Mouse (Mus musculus): ENCODE measurements around the gene Kcp. TPM values are rescaled to one million over a fixed set of nuclear protein-coding genes. Genes with fewer than 3 reads are reported as not detected.

The Kcp gene
- polyA plus RNA-seq, 1 experiment: 0.35 TPM

DNA sequence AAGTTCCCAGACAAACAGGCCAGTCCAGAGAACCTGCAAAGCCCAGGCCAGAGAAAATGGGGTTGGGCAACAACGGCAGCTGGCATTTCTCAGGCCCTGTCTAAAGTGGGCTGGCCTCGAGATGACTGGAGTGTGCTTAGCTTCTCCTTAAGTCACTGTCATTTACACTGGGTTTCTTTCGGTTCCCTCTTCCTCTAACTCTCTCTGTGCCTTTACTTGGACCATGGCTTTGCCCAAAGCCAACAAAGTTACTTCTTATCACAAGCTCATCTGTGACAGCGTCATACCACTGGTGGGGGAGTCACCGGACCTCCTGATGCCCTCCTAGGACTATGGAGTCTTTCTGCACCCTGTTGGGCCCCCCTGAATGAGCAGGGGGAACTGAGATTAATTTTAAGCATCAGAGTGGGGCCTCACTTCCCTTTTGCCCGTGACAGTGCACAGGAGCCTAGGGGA, 16.3 kb upstream of the Kcp start:
- Histone ChIP-seq H3K4me3 (replicated peaks) (no peak overlapping the region), H3K4me1 (peaks cover 37% of the 10 kb centered on the region), H3K9me3 (peaks cover 10% of the 10 kb centered on the region), H3K27me3 (replicated peaks) (peaks cover 85% of the 10 kb centered on the region), H3K36me3 (replicated peaks; ENCODE audit: low read length) (peaks cover 2% of the 10 kb centered on the region)
- TF ChIP-seq FLI1 (IDR thresholded peaks at IDR 0.05; ENCODE audit: low read length): no peak
- no peak for TF ChIP-seq GATA1 (IDR thresholded peaks at IDR 0.05; ENCODE audit: borderline replicate concordance, low read length)

- peaks cover 80% of the 10 kb centered on the region for H3K27me3 ChIP-seq (replicated peaks)
- H3K36me3 ChIP-seq (replicated peaks; ENCODE audit: low read length): peaks cover 2% of the 10 kb centered on the region
- no peak for TF ChIP-seq FLI1 (IDR thresholded peaks at IDR 0.05; ENCODE audit: low read length)
- no peak for TF ChIP-seq GATA1 (IDR thresholded peaks at IDR 0.05; ENCODE audit: borderline replicate concordance, low read length)
- H3K4me3 ChIP-seq (replicated peaks): no peak overlapping the region
- H3K4me1 ChIP-seq: peaks cover 31% of the 10 kb centered on the region
- peaks cover 10% of the 10 kb centered on the region for H3K9me3 ChIP-seq
Observed at GRCm38 (mm10) chr6:29523301-29524033, 15.7 kb upstream of the Kcp start.

- Histone ChIP-seq H3K4me3 (replicated peaks) (no peak overlapping the region), H3K27me3 (replicated peaks) (peaks cover 80% of the 10 kb centered on the region), H3K4me1 (peaks cover 24% of the 10 kb centered on the region), H3K9me3 (peaks cover 10% of the 10 kb centered on the region), H3K36me3 (replicated peaks; ENCODE audit: low read length) (peaks cover 2% of the 10 kb centered on the region)
- TF ChIP-seq GATA1 (IDR thresholded peaks at IDR 0.05; ENCODE audit: borderline replicate concordance, low read length) (no peak), FLI1 (IDR thresholded peaks at IDR 0.05; ENCODE audit: low read length) (no peak)
Observed at GRCm38 (mm10) chr6:29522626-29523300, 15.0 kb upstream of the Kcp start.

DNA sequence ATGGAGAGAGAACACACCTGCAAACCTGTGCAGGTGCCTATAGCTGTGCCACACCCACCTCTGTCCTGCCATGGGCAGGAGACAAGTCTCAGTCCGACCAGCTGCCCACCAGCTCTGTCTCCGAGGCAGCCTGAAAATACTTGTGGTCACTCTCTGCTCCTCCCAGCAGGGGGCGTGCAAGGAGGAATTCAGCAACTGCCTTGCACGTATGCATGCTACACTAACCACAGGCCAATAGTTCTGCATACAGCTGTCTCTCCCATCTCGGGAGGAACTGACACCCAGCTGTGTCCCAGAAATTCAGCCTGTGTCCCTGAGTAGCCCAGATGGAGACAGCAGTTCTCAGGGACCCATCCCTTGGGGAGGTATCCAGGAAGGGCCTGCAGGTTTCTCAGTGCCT, 9.4 kb upstream of the Kcp start:
- Histone ChIP-seq H3K27me3 (replicated peaks) (peaks cover 62% of the 10 kb centered on the region), H3K36me3 (replicated peaks; ENCODE audit: low read length) (peaks cover 2% of the 10 kb centered on the region), H3K4me3 (replicated peaks) (peak overlapping the region; percentile 11), H3K9me3 (peaks cover 10% of the 10 kb centered on the region), H3K4me1 (peaks cover 16% of the 10 kb centered on the region)
- TF ChIP-seq FLI1 (IDR thresholded peaks at IDR 0.05; ENCODE audit: low read length) (no peak), GATA1 (IDR thresholded peaks at IDR 0.05; ENCODE audit: borderline replicate concordance, low read length) (no peak)

DNA sequence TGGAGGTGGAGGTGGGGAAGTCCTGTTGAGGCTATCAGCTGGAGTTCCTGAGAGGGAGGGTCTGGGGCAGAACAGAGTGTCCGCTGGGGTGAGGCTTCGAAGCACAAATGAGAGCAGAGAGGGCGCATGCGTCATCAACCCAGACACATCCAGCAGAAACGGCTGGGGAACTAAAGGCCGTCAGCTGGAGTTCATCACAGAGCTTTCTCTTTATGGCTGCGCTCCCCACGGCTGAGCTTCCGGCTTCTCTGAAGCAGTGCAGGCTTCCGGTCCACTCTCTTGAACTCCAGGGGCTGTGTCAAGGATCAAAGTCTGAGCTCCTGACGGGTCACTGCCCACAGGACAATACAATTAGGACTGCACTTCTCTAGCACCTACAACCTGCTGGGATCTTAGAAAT, 5.5 kb upstream of the Kcp start:
- Histone ChIP-seq H3K36me3 (replicated peaks; ENCODE audit: low read length) (no peaks in the 10 kb centered on the region), H3K27me3 (replicated peaks) (peaks cover 66% of the 10 kb centered on the region), H3K4me3 (replicated peaks) (peak overlapping the region; percentile 86), H3K9me3 (0 out of 2 replicates have a peak, but pooled peaks cover under 1% of the 10 kb centered on the region), H3K4me1 (peaks cover 21% of the 10 kb centered on the region)
- TF ChIP-seq FLI1 (IDR thresholded peaks at IDR 0.05; ENCODE audit: low read length) (no peak), GATA1 (IDR thresholded peaks at IDR 0.05; ENCODE audit: borderline replicate concordance, low read length) (no peak)

DNA sequence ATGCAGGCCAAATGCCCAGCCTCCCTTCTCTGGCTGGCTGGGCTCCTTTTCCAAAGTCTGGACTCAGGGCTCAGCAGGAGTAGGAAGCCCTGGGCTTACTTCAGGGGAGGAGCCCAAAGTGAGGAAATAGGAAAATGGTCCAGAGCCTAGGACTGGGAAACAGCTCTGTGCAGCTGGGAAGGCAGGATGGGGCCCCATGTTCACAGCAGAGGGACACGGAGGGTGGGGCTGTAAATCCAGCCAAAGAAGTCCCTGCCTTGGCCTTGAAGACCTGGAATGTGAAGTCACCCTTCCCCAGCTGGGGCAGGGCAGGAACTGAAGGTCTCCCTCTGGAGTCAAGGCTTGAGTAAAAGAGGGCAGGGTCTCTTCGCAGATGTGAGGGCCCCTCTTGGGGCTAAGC, 1.3 kb upstream of the Kcp start:
- H3K4me1 ChIP-seq: peaks cover 43% of the 10 kb centered on the region
- no peaks in the 10 kb centered on the region for H3K36me3 ChIP-seq (replicated peaks; ENCODE audit: low read length)
- H3K4me3 ChIP-seq (replicated peaks): no peak overlapping the region
- H3K27me3 ChIP-seq (replicated peaks): peaks cover 77% of the 10 kb centered on the region
- no peak for TF ChIP-seq GATA1 (IDR thresholded peaks at IDR 0.05; ENCODE audit: borderline replicate concordance, low read length)
- no peak for TF ChIP-seq FLI1 (IDR thresholded peaks at IDR 0.05; ENCODE audit: low read length)
- H3K9me3 ChIP-seq: peaks cover 6% of the 10 kb centered on the region; the same call in 1 of the 2 replicates

DNA sequence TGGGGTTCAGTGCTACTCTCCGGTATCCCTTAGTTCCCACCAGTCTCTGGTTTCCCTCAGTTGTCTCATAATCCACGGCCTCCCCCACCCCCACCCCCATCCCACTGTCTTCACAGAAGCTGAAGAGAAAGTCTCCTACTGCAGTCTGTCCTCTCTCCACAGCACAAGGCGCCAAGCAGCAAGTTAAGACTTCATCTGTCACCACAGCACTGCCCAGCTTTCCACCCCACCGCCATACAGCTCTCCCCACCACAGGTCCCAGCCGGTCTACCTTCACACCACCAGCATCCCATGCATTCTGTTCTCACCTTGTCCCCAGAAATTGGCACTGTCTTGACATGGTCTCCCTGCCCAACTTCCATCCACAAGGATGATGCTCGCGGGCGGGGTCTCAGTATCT, 918 bp downstream of the Kcp start:
- peak overlapping the region; percentile 60 for H3K4me3 ChIP-seq (replicated peaks)
- peaks cover 34% of the 10 kb centered on the region for H3K4me1 ChIP-seq
- peaks cover 6% of the 10 kb centered on the region; the same call in 1 of the 2 replicates for H3K9me3 ChIP-seq
- no peaks in the 10 kb centered on the region for H3K36me3 ChIP-seq (replicated peaks; ENCODE audit: low read length)
- no peak for TF ChIP-seq FLI1 (IDR thresholded peaks at IDR 0.05; ENCODE audit: low read length)
- no peak for TF ChIP-seq GATA1 (IDR thresholded peaks at IDR 0.05; ENCODE audit: borderline replicate concordance, low read length)
- H3K27me3 ChIP-seq (replicated peaks): peaks cover 88% of the 10 kb centered on the region

DNA sequence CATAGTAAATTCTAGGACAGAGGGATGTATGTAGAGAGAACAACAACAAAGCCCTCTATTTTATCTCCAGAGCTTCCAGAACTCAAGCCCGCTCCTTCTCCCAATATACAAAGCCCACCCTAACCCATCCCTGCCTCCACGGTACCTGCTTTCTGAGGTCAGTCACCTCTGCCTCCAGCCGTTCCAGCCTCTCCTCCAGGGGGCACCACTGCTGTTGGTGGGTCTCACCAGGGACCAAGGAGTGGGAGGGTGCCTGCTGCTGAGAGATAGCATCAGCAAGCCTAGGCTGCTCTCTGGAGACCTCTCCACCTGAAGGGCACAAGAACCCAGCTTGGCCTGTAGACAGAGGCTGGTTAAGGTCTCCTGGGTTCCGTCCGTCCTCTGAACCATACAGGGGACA, 2.3 kb downstream of the Kcp start:
- H3K9me3 ChIP-seq: peaks cover 6% of the 10 kb centered on the region; the same call in 1 of the 2 replicates
- no peak overlapping the region for H3K4me3 ChIP-seq (replicated peaks)
- peaks cover 92% of the 10 kb centered on the region for H3K27me3 ChIP-seq (replicated peaks)
- no peak for TF ChIP-seq FLI1 (IDR thresholded peaks at IDR 0.05; ENCODE audit: low read length)
- TF ChIP-seq GATA1 (IDR thresholded peaks at IDR 0.05; ENCODE audit: borderline replicate concordance, low read length): no peak
- peaks cover 41% of the 10 kb centered on the region for H3K4me1 ChIP-seq
- H3K36me3 ChIP-seq (replicated peaks; ENCODE audit: low read length): no peaks in the 10 kb centered on the region

- H3K4me1 ChIP-seq: peaks cover 28% of the 10 kb centered on the region
- H3K9me3 ChIP-seq: peaks cover 12% of the 10 kb centered on the region
- no peak for TF ChIP-seq FLI1 (IDR thresholded peaks at IDR 0.05; ENCODE audit: low read length)
- no peak for TF ChIP-seq GATA1 (IDR thresholded peaks at IDR 0.05; ENCODE audit: borderline replicate concordance, low read length)
- H3K4me3 ChIP-seq (replicated peaks): no peak overlapping the region
- H3K36me3 ChIP-seq (replicated peaks; ENCODE audit: low read length): no peaks in the 10 kb centered on the region
- peaks cover 82% of the 10 kb centered on the region for H3K27me3 ChIP-seq (replicated peaks)
Observed at GRCm38 (mm10) chr6:29501599-29501998, 6.2 kb downstream of the Kcp start.

DNA sequence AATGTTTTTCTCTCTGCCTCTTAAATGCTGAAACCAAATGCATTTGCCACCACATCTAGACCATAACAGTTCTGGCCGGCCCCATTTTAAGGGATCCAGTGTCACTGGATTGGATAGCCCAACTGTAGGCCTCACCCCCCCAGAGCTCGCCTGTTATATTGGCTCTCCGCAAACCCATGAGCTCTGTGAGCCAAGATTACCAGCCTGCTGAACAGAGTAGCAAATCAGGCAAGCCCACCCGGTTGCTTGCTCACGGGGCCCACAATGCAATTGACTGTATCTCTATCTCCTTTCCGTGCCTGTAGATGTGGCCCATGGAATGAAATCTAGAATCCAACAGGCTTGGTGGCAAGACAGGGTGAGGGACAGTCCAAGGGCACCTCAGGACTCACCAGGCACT, 6.9 kb downstream of the Kcp start:
- Histone ChIP-seq H3K27me3 (replicated peaks) (peaks cover 82% of the 10 kb centered on the region), H3K4me1 (peaks cover 27% of the 10 kb centered on the region), H3K4me3 (replicated peaks) (no peak overlapping the region), H3K36me3 (replicated peaks; ENCODE audit: low read length) (no peaks in the 10 kb centered on the region), H3K9me3 (peaks cover 12% of the 10 kb centered on the region)
- no peak for TF ChIP-seq FLI1 (IDR thresholded peaks at IDR 0.05; ENCODE audit: low read length)
- no peak for TF ChIP-seq GATA1 (IDR thresholded peaks at IDR 0.05; ENCODE audit: borderline replicate concordance, low read length)
